Mouse (Mus musculus) hindbrain, embryonic 15.5 days (tissue): ENCODE measurements at regions not wholly inside any gene's neighbourhood (a gene's known extent, or its start where the extent isn't known, plus 50 kb on each side); places are given as distances from the start of the nearest gene placed in this dataset.

Experiments used
- ATAC-seq: fragments of 200-750 bp; cut with Nextera tagmentation; 2 replicates; pipeline ENCODE4 v1.8.0; 2017; ENCODE audit warnings: low read depth, moderate number of reproducible peaks, moderate TSS enrichment; ENCODE audit not compliant: low FRiP score
- H3K27ac ChIP-seq: fragments of 300-500 bp; sonication (generic); replicated peaks from 2 replicates; pipeline ENCODE4 v1.5.1; 2015; ENCODE audit warnings: mild to moderate bottlenecking, inconsistent platforms
- H3K27me3 ChIP-seq: fragments of 300-500 bp; sonication (generic); 2 replicates; pipeline ENCODE4 v1.6.1; 2015; ENCODE audit warnings: control low read depth, inconsistent platforms
- H3K36me3 ChIP-seq: fragments of 300-500 bp; sonication (generic); 2 replicates; pipeline ENCODE4 v1.6.1; 2015; ENCODE audit warnings: control low read depth, inconsistent platforms
- H3K4me1 ChIP-seq: fragments of 300-500 bp; sonication (generic); replicated peaks from 2 replicates; pipeline ENCODE4 v1.6.1; 2015; ENCODE audit warnings: control low read depth, inconsistent platforms
- H3K4me2 ChIP-seq: fragments of 300-500 bp; sonication (generic); 2 replicates; pipeline ENCODE4 v1.6.1; 2015; ENCODE audit warnings: moderate library complexity, mild to moderate bottlenecking, inconsistent platforms
- H3K4me3 ChIP-seq: fragments of 300-500 bp; sonication (generic); 2 replicates; pipeline ENCODE4 v1.5.1; 2015; ENCODE audit warnings: mild to moderate bottlenecking, inconsistent platforms
- H3K9ac ChIP-seq: fragments of 300-500 bp; sonication (generic); 2 replicates; pipeline ENCODE4 v1.6.1; 2015; ENCODE audit warnings: inconsistent platforms
- H3K9me3 ChIP-seq: fragments of 300-500 bp; sonication (generic); 2 replicates; pipeline ENCODE4 v1.6.1; 2016; ENCODE audit warnings: control low read depth, inconsistent platforms
- WGBS: fragments of 180-500 bp; shearing (Covaris S2); methylation state at CpG from one replicate; pipeline ENCODE4 v1.1.7; 2015; 5-methylcytosine and 5-hydroxymethylcytosine counted together

DNA sequence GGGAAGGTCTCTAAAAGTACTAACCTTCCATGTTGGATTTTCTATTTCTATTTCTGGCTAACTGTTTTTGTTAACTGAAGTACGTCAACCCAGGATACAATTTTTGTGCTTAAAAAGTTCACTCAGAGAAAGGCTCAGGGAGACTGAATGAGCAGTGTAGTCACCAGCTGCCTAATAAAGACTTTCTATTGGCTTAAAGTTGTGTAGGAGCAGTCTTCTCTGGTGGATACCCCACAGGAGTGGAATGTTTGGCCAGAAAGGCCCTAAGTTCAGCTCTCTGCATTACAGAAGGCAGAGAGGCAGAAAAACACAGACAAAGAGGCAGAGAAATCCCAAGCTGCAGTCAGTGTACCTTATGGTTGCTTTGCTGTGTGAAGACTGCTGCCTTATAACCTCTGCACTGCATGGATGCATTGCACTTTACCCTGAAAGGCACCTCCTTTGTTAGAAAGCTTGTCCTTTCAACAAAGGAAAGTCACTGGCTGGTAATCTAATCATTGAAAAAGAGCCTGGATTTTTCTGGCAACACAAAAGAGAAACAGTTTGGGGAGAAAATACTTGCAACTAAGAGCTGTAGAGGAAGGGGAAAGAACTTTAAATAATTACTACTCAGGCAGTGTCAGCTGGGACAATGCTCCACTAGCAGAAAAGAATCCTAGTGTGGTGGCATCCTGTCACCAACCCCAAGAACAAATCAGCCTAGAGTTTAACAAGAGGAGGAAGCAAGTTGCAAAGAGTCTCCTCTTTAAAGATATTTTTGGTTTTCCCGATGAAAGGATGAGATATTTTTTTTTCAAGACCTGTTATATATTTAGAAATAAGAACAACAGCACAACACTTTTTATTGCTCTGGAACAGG is 63.0 kb upstream of the Adamts5 start:
- Histone ChIP-seq H3K9ac (no peak overlapping the region), H3K4me3 (no peak overlapping the region), H3K27ac (no peak overlapping the region), H3K27me3 (no peaks in the 10 kb centered on the region), H3K4me1 (no peaks in the 10 kb centered on the region), H3K9me3 (no peaks in the 10 kb centered on the region), H3K4me2 (no peak overlapping the region), H3K36me3 (no peaks in the 10 kb centered on the region)
- ATAC-seq: no peak
- WGBS: 39% methylated on average over 2 of the region's 2 CpGs

DNA sequence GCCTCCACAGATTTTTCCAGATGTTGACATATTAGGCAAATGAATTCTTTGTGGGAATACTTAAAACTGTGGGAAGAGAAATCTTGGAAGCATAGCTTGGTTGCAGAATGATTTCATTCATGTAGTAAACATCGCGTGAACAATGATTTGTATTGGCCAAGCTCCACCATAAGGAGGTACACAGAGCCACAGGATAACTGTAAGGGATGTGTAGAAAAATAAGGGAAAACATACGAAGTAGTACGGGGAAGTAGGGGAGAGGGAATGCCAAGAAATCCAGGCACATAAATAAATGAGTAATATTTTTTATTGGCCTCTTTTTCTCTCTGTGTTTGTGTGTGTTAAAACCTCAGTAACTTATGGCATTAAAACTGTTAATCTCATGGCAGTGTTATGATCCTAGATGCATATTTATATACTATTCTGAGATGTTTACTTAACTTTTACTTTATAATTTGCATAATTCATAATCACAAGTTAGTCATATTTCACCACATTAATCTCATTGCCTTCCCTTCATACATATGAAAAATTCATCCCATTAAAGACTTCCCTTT is 54.5 kb upstream of the Adamts5 start:
- H3K4me3 ChIP-seq: no peak overlapping the region
- H3K9ac ChIP-seq: no peak overlapping the region
- H3K4me2 ChIP-seq: no peak overlapping the region
- ATAC-seq: no peak
- H3K4me1 ChIP-seq: no peaks in the 10 kb centered on the region
- no peaks in the 10 kb centered on the region for H3K9me3 ChIP-seq
- H3K27me3 ChIP-seq: no peaks in the 10 kb centered on the region
- WGBS: 89% methylated on average over 4 of the region's 4 CpGs
- H3K27ac ChIP-seq: no peak overlapping the region
- H3K36me3 ChIP-seq: no peaks in the 10 kb centered on the region

DNA sequence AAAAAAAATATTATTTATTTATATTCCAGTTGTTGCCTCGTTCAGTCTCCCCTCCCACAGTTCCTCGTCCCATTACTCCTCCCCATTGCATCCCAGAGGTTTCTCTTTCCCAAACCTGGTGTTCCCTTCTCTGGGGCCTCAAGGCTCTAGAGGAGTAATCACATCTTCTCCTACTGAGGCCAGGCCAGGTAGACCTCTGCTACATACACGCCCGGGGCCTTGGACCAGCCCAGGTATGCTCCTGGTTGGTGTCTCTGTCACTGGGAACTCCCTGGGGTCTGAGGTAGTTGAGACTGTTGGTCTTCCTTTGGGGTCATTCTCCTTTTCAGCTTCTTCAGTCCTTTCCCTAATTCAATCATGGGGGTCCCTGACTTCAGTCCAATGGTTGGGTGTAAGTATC is 50.0 kb upstream of the Adamts5 start:
- no peak for ATAC-seq
- H3K27me3 ChIP-seq: no peaks in the 10 kb centered on the region
- H3K9ac ChIP-seq: no peak overlapping the region
- no peak overlapping the region for H3K4me3 ChIP-seq
- no peak overlapping the region for H3K4me2 ChIP-seq
- H3K9me3 ChIP-seq: no peaks in the 10 kb centered on the region
- 89% methylated on average over 4 of the region's 4 CpGs for WGBS
- no peaks in the 10 kb centered on the region for H3K4me1 ChIP-seq
- no peaks in the 10 kb centered on the region for H3K36me3 ChIP-seq
- no peak overlapping the region for H3K27ac ChIP-seq
